Mouse (Mus musculus): ENCODE results near the gene Psmd7. TPM values are rescaled to one million over a fixed set of nuclear protein-coding genes. Genes with fewer than 3 reads are reported as not detected.

Psmd7 gene
- 100 to 1,000 TPM in 1 of 2 experiments, 10 to 100 TPM in 1; 93.4 to 132 TPM for polyA plus RNA-seq (2012; fragmentation: generic; extraction: Trizol)

DNA sequence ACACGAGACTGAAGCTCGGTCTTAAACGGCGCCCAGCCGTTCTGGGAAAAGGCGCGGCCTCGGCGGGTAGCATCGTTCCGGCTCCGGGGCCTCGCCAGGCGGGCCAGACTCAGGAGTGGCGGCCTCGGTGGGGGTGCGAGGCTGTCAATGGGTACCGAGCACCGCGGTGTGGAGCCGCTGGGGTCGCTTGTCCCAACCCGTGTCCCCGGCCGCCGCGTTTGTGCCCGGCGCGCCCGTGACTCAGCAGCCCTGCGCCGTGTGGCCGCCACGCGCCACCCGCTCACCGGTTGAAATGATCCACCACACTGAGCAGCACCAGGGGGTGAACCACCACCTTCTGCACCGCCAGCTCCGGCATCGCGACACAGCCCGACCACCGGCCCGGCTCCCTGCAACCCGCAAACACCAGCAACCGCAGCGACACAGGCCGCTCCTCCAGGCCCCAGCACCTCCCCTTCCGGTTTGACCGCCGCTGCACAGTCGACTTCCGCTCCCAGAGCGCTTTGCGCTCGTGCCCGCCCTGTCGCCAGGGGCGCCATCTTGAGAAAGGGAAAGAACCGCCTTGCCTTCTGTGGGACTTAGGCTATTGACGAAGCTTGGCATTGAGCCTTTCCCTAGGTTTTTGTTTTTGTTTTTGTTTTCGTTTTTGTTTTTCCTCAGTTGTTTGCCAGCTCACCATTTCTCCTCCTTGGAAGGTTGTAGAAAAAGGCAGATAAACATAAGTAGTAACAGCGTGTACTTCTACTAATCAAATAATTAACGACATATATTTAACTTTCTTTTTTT, at the start of gene Psmd7:
Psmd7 (minus strand) TSS at position 470 of the 786 bp plus-strand sequence.

Other genes with a start within 250 kb of the Psmd7 start
- 10 to 100 TPM; 35.6 to 61.8 TPM for gene Nqo1, start 185.3 kb downstream of the Psmd7 start, polyA plus RNA-seq (2012; fragmentation: generic; extraction: Trizol)
- gene Nob1, start 163.4 kb downstream of the Psmd7 start, polyA plus RNA-seq (2012; fragmentation: generic; extraction: Trizol) = 10 to 100 TPM; 37.3 to 38.0 TPM
- gene Wwp2, start 152.1 kb downstream of the Psmd7 start, polyA plus RNA-seq (2012; fragmentation: generic; extraction: Trizol) = 10 to 100 TPM; 59.1 to 81.0 TPM

Measured in C3H10T1/2 (cell line).